Mouse (Mus musculus) layer of hippocampus, adult 8-10 months (tissue): ENCODE measurements at regions not wholly inside any gene's neighbourhood (a gene's known extent, or its start where the extent isn't known, plus 50 kb on each side); places are given as distances from the start of the nearest gene placed in this dataset.

Source experiments
- DNase-seq, 2 experiments: peaks; one replicate each; pipeline ENCODE4 v3.0.0; 2022; ENCODE audit warnings: low spot score in 2 of 2

DNA sequence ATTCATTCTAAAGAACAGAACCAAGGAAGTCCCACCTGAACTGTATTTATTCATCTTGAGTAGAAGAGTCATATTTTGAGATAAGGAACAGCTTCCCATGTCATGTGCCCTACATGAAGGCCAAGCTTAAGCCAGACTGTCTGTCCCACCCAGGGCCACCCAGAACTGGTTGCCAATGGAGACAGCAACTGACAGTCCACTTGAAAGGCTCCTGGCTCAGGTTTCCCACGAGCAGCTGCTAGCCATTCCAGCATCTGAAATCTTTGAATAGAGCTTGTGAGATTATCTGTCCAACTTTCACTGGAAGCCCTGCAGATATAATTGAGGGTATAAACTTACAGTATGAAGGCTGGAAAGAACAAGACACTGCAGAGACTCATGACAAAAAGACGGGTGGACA is 1510.6 kb downstream of the Slc22a22 start:
- no peak for DNase-seq

GRCm38 (mm10) chr15:55965296-55965695 is 1512.1 kb downstream of the Slc22a22 start:
- DNase-seq: no peak

DNA sequence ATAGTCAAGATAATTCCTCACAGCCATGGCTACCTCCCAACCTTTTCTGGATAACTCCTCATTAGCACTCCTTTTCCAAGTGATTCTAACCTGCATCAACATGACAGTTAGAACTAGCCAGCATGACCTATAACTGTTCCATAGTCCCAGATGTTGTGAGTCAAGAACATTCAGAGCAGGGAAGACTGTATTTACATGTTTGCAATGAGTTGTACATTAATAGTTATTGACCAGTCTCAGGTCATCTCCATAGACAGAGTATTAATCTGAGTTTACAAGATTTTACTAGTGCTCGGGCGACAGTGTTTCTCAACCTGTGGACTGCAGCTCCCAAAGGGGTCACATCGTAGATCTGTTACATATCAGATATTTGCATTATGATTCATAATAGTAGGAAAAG is 1515.3 kb downstream of the Slc22a22 start:
- no peak for DNase-seq
